ENCODE assay signal across 8 mouse cellular contexts in the genomic region with DNA sequence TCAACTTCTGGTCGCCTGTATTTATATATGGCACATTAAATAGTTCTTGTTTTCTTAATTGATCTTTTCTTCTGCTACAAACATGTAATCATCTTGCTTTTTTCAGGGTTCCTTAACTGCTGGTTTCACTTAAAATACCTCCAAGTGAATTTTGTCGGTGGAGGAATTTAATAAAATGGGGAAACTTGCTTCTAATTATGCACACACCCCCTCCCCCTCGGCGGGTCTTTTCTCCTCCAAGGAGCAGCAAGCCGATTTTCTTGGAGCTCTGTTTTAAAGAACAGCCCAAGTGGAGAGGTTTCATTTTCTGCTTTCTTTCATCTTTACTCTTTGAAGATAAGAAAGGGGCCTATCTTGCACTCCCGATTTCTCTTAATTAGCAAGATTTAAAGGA. TPM values are rescaled to one million over a fixed set of nuclear protein-coding genes. Genes with fewer than 3 reads are reported as not detected.
DNase-seq lines count a peak whose midpoint lies in the region; ATAC-seq and TF ChIP-seq lines count a peak whose summit lies in the region.

No protein-coding gene starts in this region.

- no peak for ATAC-seq in hindbrain, embryonic 16.5 days
- ATAC-seq in granulocyte monocyte progenitor cell, adult 5-6 weeks (replicated peaks; ENCODE audit: poor library complexity, severe bottlenecking) = no peak

- no peak for TF ChIP-seq POLR2A in myocyte (IDR thresholded peaks at IDR 0.05; ENCODE audit: insufficient read length, low read depth)

- peak overlapping the region; percentile 58 for H3K4me3 ChIP-seq in layer of hippocampus, adult 2 months
- peak overlapping the region; percentile 49 for H3K4me3 ChIP-seq in hindbrain, embryonic 16.5 days (ENCODE audit: low read length)
- H3K4me3 ChIP-seq in myocyte = peak overlapping the region; percentile 77

- peak overlapping the region; percentile 62 for H3K4me2 ChIP-seq in hindbrain, embryonic 16.5 days (ENCODE audit: low read length)
- peak overlapping the region; percentile 86 for H3K4me2 ChIP-seq in myocyte (ENCODE audit: low read depth)

- H3ac ChIP-seq in myocyte (ENCODE audit: control insufficient read depth, insufficient read length) = peak overlapping the region; percentile 7

- no peaks in the 10 kb centered on the region for H3K9me3 ChIP-seq in hindbrain, embryonic 16.5 days (ENCODE audit: control insufficient read depth, low read length)

- H3K36me3 ChIP-seq in hindbrain, embryonic 16.5 days (ENCODE audit: control insufficient read depth, insufficient read depth, low read length) = no peaks in the 10 kb centered on the region
- no peaks in the 10 kb centered on the region for H3K36me3 ChIP-seq in myocyte (ENCODE audit: control insufficient read depth, insufficient read depth)

- H3K27me3 ChIP-seq in hindbrain, embryonic 16.5 days (replicated peaks; ENCODE audit: control insufficient read depth, insufficient read depth, low read length) = no peaks in the 10 kb centered on the region
- no peaks in the 10 kb centered on the region for H3K27me3 ChIP-seq in myocyte (ENCODE audit: control insufficient read depth, insufficient read depth, insufficient read length)

- H3K4me1 ChIP-seq in hindbrain, embryonic 16.5 days (ENCODE audit: control insufficient read depth, insufficient read depth, low read depth, low read length) = peaks cover 6% of the 10 kb centered on the region; the same call in 1 of the 2 replicates

- no peak for TF ChIP-seq CTCF in layer of hippocampus, adult 2 months (conservative IDR thresholded peaks at IDR 0.05)

- peak overlapping the region; percentile 56 for H3K27ac ChIP-seq in layer of hippocampus, adult 2 months
- peak overlapping the region; percentile 79 for H3K27ac ChIP-seq in hindbrain, embryonic 16.5 days (ENCODE audit: low read depth, low read length)

- H3K79me2 ChIP-seq in myocyte (ENCODE audit: control insufficient read depth, insufficient read depth) = no peaks in the 10 kb centered on the region

- 0% methylated on average over 6 of the region's 6 CpGs for WGBS in hindbrain, embryonic 16.5 days

- DNase-seq in layer of hippocampus, adult 2 months (ENCODE audit: low spot score in 2 of 2) = no peak
- no peak for DNase-seq in layer of hippocampus, postnatal 36 days
- peak; percentile 78 for DNase-seq in embryo, embryonic 9.5 days (ENCODE audit: extremely low spot score)
- no peak for DNase-seq in spleen, postnatal 36 days (ENCODE audit: low spot score in 2 of 2)
- no peak for DNase-seq in gastrocnemius, postnatal 25 days

- H3K9ac ChIP-seq in hindbrain, embryonic 16.5 days (ENCODE audit: low read depth, low read length) = peak overlapping the region; percentile 60; the same call in 1 of the 2 replicates

TF ChIP-seq in myocyte, 11 proteins besides CTCF, POLR2A, EP300 and RAD21:
- TF ChIP-seq REST (IDR thresholded peaks at IDR 0.05; ENCODE audit: insufficient read depth, insufficient read length) = no peak
- TF ChIP-seq MAX (IDR thresholded peaks at IDR 0.05; ENCODE audit: low read depth) = no peak
- TF ChIP-seq USF1 (IDR thresholded peaks at IDR 0.05; ENCODE audit: low read depth) = no peak
- no peak for TF ChIP-seq TCF12 (IDR thresholded peaks at IDR 0.05; ENCODE audit: insufficient read depth, poor library complexity, severe bottlenecking)
- no peak for TF ChIP-seq SRF (IDR thresholded peaks at IDR 0.05; ENCODE audit: control insufficient read depth, insufficient read length, low read depth)
- no peak for TF ChIP-seq POLR2AphosphoS2 (IDR thresholded peaks at IDR 0.05; ENCODE audit: insufficient read length, low read depth)
- TF ChIP-seq E2F4 (IDR thresholded peaks at IDR 0.05; ENCODE audit: insufficient read depth) = no peak
TF ChIP-seq in myocyte: peak in this region for 0.

RNA-seq across cellular contexts. Expression of a gene that starts 0.5 kb away (rescaled TPM):
- total RNA-seq in layer of hippocampus, adult 2 months (2021) = 1 to 10 TPM; 2.8 to 3.5 TPM
- total RNA-seq in layer of hippocampus, postnatal 36 days (2021) = 1 to 10 TPM; 2.7 to 4.8 TPM
- polyA plus RNA-seq in hindbrain, embryonic 16.5 days (2015; fragmentation: Nextera tagmentation; extraction: Ambion mirVana) = 24.3 and 31.1 TPM in 2 replicates
- polyA plus RNA-seq in myocyte (2012; fragmentation: generic; extraction: Trizol) = 2.7 TPM
- not detected in 2 replicates for total RNA-seq in granulocyte monocyte progenitor cell, adult 5-6 weeks (2014; fragmentation: Nextera tagmentation)
- not detected in 2 replicates for total RNA-seq in granulocyte monocyte progenitor cell, adult 5-6 weeks (2017)
- 1 to 10 TPM; 3.3 to 3.4 TPM for total RNA-seq in gastrocnemius, postnatal 25 days (2021)
